Mouse (Mus musculus): ENCODE measurements around the gene Sfta2. TPM values are rescaled to one million over a fixed set of nuclear protein-coding genes. Genes with fewer than 3 reads are reported as not detected.

Gene Sfta2
- polyA plus RNA-seq, 1 experiment from 2014 or later: 0.51 TPM

DNA sequence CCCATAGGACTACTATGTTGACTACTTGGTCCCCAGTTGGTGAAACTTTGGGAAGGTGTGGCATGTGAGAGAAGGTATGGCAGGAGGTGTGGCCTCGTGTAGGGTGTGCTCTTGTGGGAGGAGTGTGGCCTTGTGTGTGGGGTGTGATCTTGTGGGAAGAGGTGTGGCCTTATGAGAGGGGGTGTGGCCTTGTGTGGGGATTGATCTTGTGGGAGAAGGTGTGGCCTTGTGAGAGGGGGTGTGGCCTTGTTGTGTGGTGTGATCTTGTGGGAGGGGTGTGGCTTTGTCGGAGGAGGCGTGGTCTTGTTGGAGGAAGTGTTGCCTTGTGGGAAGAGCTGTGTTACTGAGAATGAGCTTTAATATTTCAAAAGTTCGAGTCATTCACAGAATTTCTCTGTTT, 15.8 kb downstream of the Sfta2 start:
- Histone ChIP-seq H3K9me3 (replicated peaks; ENCODE audit: control insufficient read depth, low read length) (no peaks in the 10 kb centered on the region), H3K27me3 (replicated peaks; ENCODE audit: control insufficient read depth, insufficient read depth, low read length) (no peaks in the 10 kb centered on the region), H3K36me3 (ENCODE audit: control insufficient read depth, insufficient read depth, low read length) (no peaks in the 10 kb centered on the region), H3K27ac (ENCODE audit: low read depth, low read length) (no peak overlapping the region), H3K4me1 (ENCODE audit: control insufficient read depth, insufficient read depth, low read length) (no peaks in the 10 kb centered on the region), H3K4me2 (ENCODE audit: low read length) (no peak overlapping the region), H3K4me3 (ENCODE audit: low read depth, low read length) (no peak overlapping the region), H3K9ac (ENCODE audit: low read length) (no peak overlapping the region)
- DNase-seq (ENCODE audit: low spot score) (no peak), ATAC-seq (no peak)
- WGBS: 79% methylated on average over 4 of the region's 4 CpGs

DNA sequence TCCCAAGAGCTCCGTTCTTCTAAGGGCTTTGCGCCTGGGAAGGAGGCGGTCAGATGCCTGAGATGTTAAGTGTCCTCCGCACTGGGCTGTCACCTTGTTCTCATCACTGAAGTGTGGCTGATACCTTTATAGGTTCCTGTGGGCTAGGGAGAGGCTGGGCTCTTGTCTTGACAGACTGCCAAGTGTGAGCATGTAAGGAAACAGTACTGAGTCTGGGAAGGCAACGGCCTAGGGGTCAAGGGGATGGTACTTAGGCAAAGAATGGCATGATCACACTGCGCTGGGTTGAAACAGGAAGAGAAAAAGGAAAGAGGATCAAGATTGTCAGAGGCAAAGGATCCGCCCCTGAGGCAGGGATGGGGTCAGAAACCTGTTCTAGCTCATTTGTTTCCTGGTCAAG, 25.2 kb downstream of the Sfta2 start, which contains the start of gene Gm9573:
TSS of gene Gm9573 (minus strand) at position 101 of the 400 bp plus-strand sequence.
- H3K9ac ChIP-seq (ENCODE audit: low read length): no peak within 1 kb of the TSS
- H3K9me3 ChIP-seq (replicated peaks; ENCODE audit: control insufficient read depth, low read length): no peaks in the 10 kb centered on the region
- no peaks in the 10 kb centered on the region for H3K27me3 ChIP-seq (replicated peaks; ENCODE audit: control insufficient read depth, insufficient read depth, low read length)
- no peaks in the 10 kb centered on the region for H3K36me3 ChIP-seq (ENCODE audit: control insufficient read depth, insufficient read depth, low read length)
- DNase-seq (ENCODE audit: low spot score) (no peak), ATAC-seq (no peak)
- no peak within 1 kb of the TSS for H3K27ac ChIP-seq (ENCODE audit: low read depth, low read length)
- H3K4me1 ChIP-seq (ENCODE audit: control insufficient read depth, insufficient read depth, low read length): no peaks in the 10 kb centered on the region
- 92% methylated on average over 7 of the region's 7 CpGs for WGBS
- H3K4me2 ChIP-seq (ENCODE audit: low read length): no peak within 1 kb of the TSS
- no peak within 1 kb of the TSS for H3K4me3 ChIP-seq (ENCODE audit: low read depth, low read length)

DNA sequence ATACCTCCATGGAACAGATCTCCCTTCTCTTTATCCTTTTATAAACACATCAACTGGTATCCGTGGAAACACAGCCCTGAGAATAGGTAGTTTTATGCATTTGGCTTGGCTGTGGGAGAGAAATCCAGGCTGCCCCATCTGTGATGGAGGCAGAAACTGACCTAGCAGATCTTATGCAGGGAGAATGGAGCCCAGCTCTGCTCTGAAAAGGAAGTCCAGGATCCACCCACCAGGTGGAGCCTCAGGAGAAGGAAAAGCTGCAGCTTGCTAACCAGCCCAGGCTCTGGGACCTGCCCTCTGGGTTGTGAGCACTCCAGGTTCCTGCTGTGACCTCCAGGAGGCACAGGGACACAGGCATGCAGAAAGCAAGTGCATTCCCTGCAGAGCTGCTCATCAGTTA, 32.6 kb downstream of the Sfta2 start:
- DNase-seq (ENCODE audit: low spot score) (peak; percentile 33), ATAC-seq (no peak)
- no peak overlapping the region for H3K4me3 ChIP-seq (ENCODE audit: low read depth, low read length)
- no peaks in the 10 kb centered on the region for H3K36me3 ChIP-seq (ENCODE audit: control insufficient read depth, insufficient read depth, low read length)
- no peak overlapping the region for H3K9ac ChIP-seq (ENCODE audit: low read length)
- peaks cover 3% of the 10 kb centered on the region; the same call in 1 of the 2 replicates for H3K4me1 ChIP-seq (ENCODE audit: control insufficient read depth, insufficient read depth, low read length)
- H3K4me2 ChIP-seq (ENCODE audit: low read length): no peak overlapping the region
- no peak overlapping the region for H3K27ac ChIP-seq (ENCODE audit: low read depth, low read length)
- 3% methylated on average over 1 of the region's 1 CpGs for WGBS
- no peaks in the 10 kb centered on the region for H3K9me3 ChIP-seq (replicated peaks; ENCODE audit: control insufficient read depth, low read length)
- H3K27me3 ChIP-seq (replicated peaks; ENCODE audit: control insufficient read depth, insufficient read depth, low read length): no peaks in the 10 kb centered on the region

DNA sequence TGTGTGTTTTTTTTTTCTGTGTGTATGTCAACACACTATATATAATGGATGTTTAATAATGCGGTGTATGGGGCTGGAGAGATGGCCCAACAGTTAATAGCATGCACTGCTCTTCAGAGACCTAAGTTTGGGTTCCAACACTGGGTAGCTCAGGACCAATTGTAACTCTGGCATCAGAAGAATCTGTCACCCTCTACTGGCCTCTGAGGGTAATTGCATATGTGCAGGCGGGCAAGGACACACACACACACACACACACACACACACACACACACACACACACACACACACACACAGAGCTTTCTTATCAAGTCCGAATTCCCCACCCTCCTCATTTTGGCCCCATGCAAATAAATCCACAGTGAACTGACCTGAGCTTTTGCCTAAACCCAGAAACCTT, 33.9 kb downstream of the Sfta2 start:
- ATAC-seq (no peak), DNase-seq (ENCODE audit: low spot score) (peak; percentile 4)
- Histone ChIP-seq H3K4me3 (ENCODE audit: low read depth, low read length) (no peak overlapping the region), H3K27ac (ENCODE audit: low read depth, low read length) (no peak overlapping the region), H3K36me3 (ENCODE audit: control insufficient read depth, insufficient read depth, low read length) (no peaks in the 10 kb centered on the region), H3K4me1 (ENCODE audit: control insufficient read depth, insufficient read depth, low read length) (peaks cover 3% of the 10 kb centered on the region; the same call in 1 of the 2 replicates), H3K4me2 (ENCODE audit: low read length) (no peak overlapping the region), H3K9me3 (replicated peaks; ENCODE audit: control insufficient read depth, low read length) (no peaks in the 10 kb centered on the region), H3K27me3 (replicated peaks; ENCODE audit: control insufficient read depth, insufficient read depth, low read length) (no peaks in the 10 kb centered on the region), H3K9ac (ENCODE audit: low read length) (no peak overlapping the region)
- 83% methylated on average over 3 of the region's 3 CpGs for WGBS

DNA sequence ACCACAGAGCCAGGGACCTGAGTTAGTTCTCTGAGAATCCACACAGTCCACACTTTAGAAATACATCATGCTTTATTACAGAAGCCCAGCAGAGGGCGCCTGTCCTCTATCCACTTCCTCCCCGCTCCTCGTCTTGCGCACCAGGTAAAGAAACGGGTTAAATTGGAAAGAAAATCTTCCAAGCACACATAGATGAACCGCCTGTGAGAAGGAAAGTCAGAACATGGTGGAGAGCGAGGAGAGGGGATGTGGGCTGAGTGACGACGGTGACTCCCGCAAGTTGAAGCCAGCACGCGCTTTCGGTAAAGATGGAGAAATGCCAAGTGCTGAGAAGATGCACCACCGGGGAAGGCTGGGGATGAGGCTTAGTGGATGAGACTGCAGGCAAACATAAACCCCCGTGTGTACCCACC, 34.4 kb downstream of the Sfta2 start:
- H3K27ac ChIP-seq (ENCODE audit: low read depth, low read length): no peak overlapping the region
- WGBS: 0% methylated on average over 15 of the region's 15 CpGs

DNA sequence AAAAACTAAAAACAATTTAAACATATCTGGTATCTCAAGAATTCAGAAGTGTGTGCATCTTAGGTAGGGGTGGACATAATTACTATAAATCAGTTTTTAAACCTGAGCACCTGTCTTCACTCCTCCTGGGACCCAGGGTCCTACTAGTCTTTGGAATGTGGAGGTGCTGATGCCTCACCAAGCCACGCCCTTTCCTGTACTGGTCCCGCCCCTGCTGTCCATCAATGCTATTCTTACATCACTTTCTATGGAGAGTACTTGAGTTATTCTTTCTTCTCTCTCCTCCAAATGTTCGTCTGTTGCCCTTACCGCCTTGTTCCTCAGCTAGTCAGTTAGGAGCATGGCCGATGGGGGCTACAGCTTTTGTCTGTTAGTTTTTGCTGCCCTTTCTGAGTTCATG, 35.0 kb downstream of the Sfta2 start:
- 37% methylated on average over 5 of the region's 5 CpGs for WGBS
- Histone ChIP-seq H3K36me3 (ENCODE audit: control insufficient read depth, insufficient read depth, low read length) (no peaks in the 10 kb centered on the region), H3K27me3 (replicated peaks; ENCODE audit: control insufficient read depth, insufficient read depth, low read length) (no peaks in the 10 kb centered on the region), H3K9ac (ENCODE audit: low read length) (no peak overlapping the region), H3K4me1 (ENCODE audit: control insufficient read depth, insufficient read depth, low read length) (peaks cover 3% of the 10 kb centered on the region; the same call in 1 of the 2 replicates), H3K4me3 (ENCODE audit: low read depth, low read length) (no peak overlapping the region), H3K4me2 (ENCODE audit: low read length) (no peak overlapping the region), H3K9me3 (replicated peaks; ENCODE audit: control insufficient read depth, low read length) (no peaks in the 10 kb centered on the region), H3K27ac (ENCODE audit: low read depth, low read length) (no peak overlapping the region)
- DNase-seq (ENCODE audit: low spot score) (peak; percentile 29), ATAC-seq (no peak)

More for the DNA sequence above, 34.4 kb downstream of the Sfta2 start:
- Histone ChIP-seq H3K4me1 (ENCODE audit: control insufficient read depth, insufficient read depth, low read length) (peaks cover 3% of the 10 kb centered on the region; the same call in 1 of the 2 replicates), H3K4me3 (ENCODE audit: low read depth, low read length) (peak overlapping the region; percentile 30), H3K36me3 (ENCODE audit: control insufficient read depth, insufficient read depth, low read length) (no peaks in the 10 kb centered on the region), H3K9me3 (replicated peaks; ENCODE audit: control insufficient read depth, low read length) (no peaks in the 10 kb centered on the region), H3K4me2 (ENCODE audit: low read length) (peak overlapping the region; percentile 56), H3K9ac (ENCODE audit: low read length) (peak overlapping the region; percentile 51), H3K27me3 (replicated peaks; ENCODE audit: control insufficient read depth, insufficient read depth, low read length) (no peaks in the 10 kb centered on the region)
- DNase-seq (ENCODE audit: low spot score) (peak; percentile 87), ATAC-seq (peak; percentile 79)

DNA sequence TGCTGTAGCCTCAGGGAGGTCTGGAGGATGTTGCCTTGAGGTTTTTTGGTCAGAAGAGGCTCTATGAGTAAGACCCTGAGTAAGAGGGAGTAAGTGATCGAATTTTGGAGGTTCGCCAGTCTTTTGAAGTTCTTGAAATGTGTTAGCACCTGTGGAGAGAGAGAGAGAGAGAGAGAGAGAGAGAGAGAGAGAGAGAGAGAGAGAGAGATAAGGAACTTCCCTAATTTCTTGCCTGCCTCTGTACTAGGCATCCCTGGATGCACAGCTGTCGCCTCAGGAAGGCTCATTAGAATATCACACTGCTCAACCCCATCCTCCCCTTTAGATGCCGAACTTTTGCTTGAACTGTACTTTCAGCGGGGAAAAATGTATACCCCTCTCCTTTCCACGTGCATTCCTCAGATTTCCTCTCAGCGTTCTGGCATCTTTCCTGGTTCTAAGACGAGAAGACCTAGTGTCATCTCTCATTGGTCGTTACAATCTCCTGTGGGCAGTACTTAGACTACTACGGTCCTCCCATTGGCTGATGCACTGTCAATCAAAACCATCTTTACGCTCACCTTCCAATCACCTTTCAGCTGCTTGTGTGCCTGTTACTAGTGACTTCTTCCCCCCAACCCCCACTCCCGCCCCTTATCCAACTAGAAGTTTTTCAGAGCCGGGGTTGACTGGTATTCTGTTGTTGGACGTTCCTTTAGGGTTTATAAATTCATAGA, 37.3 kb downstream of the Sfta2 start:
- Histone ChIP-seq H3K9me3 (replicated peaks; ENCODE audit: control insufficient read depth, low read length) (no peaks in the 10 kb centered on the region), H3K9ac (ENCODE audit: low read length) (no peak overlapping the region), H3K4me3 (ENCODE audit: low read depth, low read length) (no peak overlapping the region), H3K4me2 (ENCODE audit: low read length) (no peak overlapping the region), H3K27ac (ENCODE audit: low read depth, low read length) (no peak overlapping the region), H3K4me1 (ENCODE audit: control insufficient read depth, insufficient read depth, low read length) (peaks cover 3% of the 10 kb centered on the region; the same call in 1 of the 2 replicates), H3K36me3 (ENCODE audit: control insufficient read depth, insufficient read depth, low read length) (no peaks in the 10 kb centered on the region), H3K27me3 (replicated peaks; ENCODE audit: control insufficient read depth, insufficient read depth, low read length) (no peaks in the 10 kb centered on the region)
- DNase-seq (ENCODE audit: low spot score): peak; percentile 78
- ATAC-seq: peak; percentile 77; the same call in 1 of the 2 replicates
- WGBS: 31% methylated on average over 14 of the region's 14 CpGs

DNA sequence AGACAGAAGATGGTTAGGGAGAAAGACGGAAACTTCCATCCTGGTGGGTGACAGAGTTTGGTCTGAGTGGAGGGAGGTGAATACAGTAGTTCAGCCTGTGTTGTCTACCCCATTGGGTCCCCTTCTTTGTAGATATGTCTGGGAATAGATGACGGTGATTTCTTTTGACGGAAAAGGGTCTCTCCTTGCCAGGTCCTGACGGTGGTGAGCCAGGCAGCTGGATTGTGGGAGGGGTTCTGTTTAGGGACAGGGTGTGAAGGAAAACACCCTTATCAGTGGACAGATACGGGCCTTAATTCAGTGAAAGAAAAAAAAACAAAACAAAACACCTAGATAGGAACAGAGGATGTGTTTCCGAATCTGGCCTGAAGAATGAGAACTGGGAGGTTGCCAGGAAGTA, 38.0 kb downstream of the Sfta2 start:
- Histone ChIP-seq H3K36me3 (ENCODE audit: control insufficient read depth, insufficient read depth, low read length) (no peaks in the 10 kb centered on the region), H3K27ac (ENCODE audit: low read depth, low read length) (no peak overlapping the region)

DNA sequence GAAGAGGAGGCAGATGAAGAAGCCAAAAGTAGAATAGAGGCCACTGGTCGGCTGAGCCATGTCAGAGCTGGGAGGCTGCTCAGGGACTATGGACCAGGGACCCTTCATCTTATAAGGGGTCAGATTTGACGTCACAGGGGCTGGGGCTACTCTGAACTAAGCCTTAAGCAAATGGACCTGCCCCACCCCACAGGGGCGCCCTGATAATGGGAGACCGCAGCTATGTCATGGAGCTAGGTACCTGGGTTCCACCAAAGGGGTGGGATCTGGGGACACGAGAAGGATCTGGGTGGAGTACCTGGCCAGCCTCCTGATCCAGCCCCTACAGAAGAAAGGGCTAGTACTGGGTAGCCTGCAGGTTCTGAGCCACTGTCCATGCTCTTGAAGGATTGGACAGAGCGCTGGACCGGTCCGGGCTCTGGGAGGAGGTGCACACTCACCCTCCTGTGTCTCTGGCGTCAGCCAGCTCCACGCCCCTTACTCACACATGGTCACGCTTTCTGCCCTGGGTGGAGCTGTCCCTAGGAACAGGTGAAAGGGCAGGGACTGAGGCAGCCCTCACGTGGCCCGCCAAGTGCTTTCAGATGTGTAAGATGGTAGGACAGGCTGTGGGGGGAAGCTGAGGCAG, 42.4 kb downstream of the Sfta2 start, which contains the start of gene Mucl3:
TSS of gene Mucl3 (minus strand) at position 87 of the 628 bp plus-strand sequence.
- Histone ChIP-seq H3K9me3 (replicated peaks; ENCODE audit: control insufficient read depth, low read length) (no peaks in the 10 kb centered on the region), H3K4me2 (ENCODE audit: low read length) (no peak within 1 kb of the TSS), H3K4me3 (ENCODE audit: low read depth, low read length) (no peak within 1 kb of the TSS), H3K27ac (ENCODE audit: low read depth, low read length) (no peak within 1 kb of the TSS), H3K36me3 (ENCODE audit: control insufficient read depth, insufficient read depth, low read length) (no peaks in the 10 kb centered on the region), H3K9ac (ENCODE audit: low read length) (no peak within 1 kb of the TSS), H3K27me3 (replicated peaks; ENCODE audit: control insufficient read depth, insufficient read depth, low read length) (no peaks in the 10 kb centered on the region), H3K4me1 (ENCODE audit: control insufficient read depth, insufficient read depth, low read length) (no peaks in the 10 kb centered on the region)
- ATAC-seq (no peak), DNase-seq (ENCODE audit: low spot score) (no peak)
- 73% methylated on average over 13 of the region's 13 CpGs for WGBS

More for the DNA sequence above, 38.0 kb downstream of the Sfta2 start:
- Histone ChIP-seq H3K4me1 (ENCODE audit: control insufficient read depth, insufficient read depth, low read length) (peaks cover 3% of the 10 kb centered on the region; the same call in 1 of the 2 replicates), H3K9ac (ENCODE audit: low read length) (no peak overlapping the region), H3K4me2 (ENCODE audit: low read length) (no peak overlapping the region), H3K9me3 (replicated peaks; ENCODE audit: control insufficient read depth, low read length) (no peaks in the 10 kb centered on the region), H3K4me3 (ENCODE audit: low read depth, low read length) (no peak overlapping the region), H3K27me3 (replicated peaks; ENCODE audit: control insufficient read depth, insufficient read depth, low read length) (no peaks in the 10 kb centered on the region)
- WGBS: 85% methylated on average over 6 of the region's 6 CpGs
- ATAC-seq (no peak), DNase-seq (ENCODE audit: low spot score) (no peak)

All from forebrain, embryonic 14.5 days (tissue).